Comparison of ENCODE assay signal across 8 mouse cellular contexts in genomic region chr9:40376711-40377410, GRCm38 (mm10).
DNase-seq lines count a peak whose midpoint lies in the region; ATAC-seq and TF ChIP-seq lines count a peak whose summit lies in the region.

No protein-coding gene starts in this region.

- ATAC-seq in heart, embryonic 15.5 days (replicated peaks; ENCODE audit: insufficient number of reproducible peaks, insufficient read depth, low FRiP score, low read depth) = no peak
- peak; percentile 21; the same call in 1 of the 2 replicates for ATAC-seq in hindbrain, embryonic 15.5 days (ENCODE audit: low FRiP score, low read depth)
- peak; percentile 21; the same call in 1 of the 2 replicates for ATAC-seq in midbrain, embryonic 14.5 days (ENCODE audit: low FRiP score, low TSS enrichment)
- no peak for ATAC-seq in erythroblast, adult 5-6 weeks (replicated peaks; ENCODE audit: low FRiP score, poor library complexity, severe bottlenecking)
- no peak for ATAC-seq in megakaryocyte progenitor cell, adult 5-6 weeks (replicated peaks; ENCODE audit: poor library complexity)

- no peaks in the 10 kb centered on the region for H3K27me3 ChIP-seq in heart, embryonic 15.5 days
- H3K27me3 ChIP-seq in hindbrain, embryonic 15.5 days = no peaks in the 10 kb centered on the region
- no peaks in the 10 kb centered on the region for H3K27me3 ChIP-seq in midbrain, embryonic 14.5 days (ENCODE audit: control insufficient read depth, insufficient read depth, low read length)

- peak overlapping the region; percentile 49 for H3K4me2 ChIP-seq in heart, embryonic 15.5 days
- H3K4me2 ChIP-seq in hindbrain, embryonic 15.5 days = peak overlapping the region; percentile 60
- peak overlapping the region; percentile 59 for H3K4me2 ChIP-seq in midbrain, embryonic 14.5 days (ENCODE audit: low read length)

- peak overlapping the region; percentile 25; the same call in 1 of the 2 replicates for H3K4me3 ChIP-seq in heart, embryonic 15.5 days
- H3K4me3 ChIP-seq in cortical plate, adult 2 months (ENCODE audit: insufficient read depth, low read length) = peak overlapping the region; percentile 82
- H3K4me3 ChIP-seq in hindbrain, embryonic 15.5 days = peak overlapping the region; percentile 38
- no peak overlapping the region for H3K4me3 ChIP-seq in midbrain, embryonic 14.5 days (replicated peaks; ENCODE audit: low read depth, low read length)

- H3K27ac ChIP-seq in heart, embryonic 15.5 days = no peak overlapping the region
- peak overlapping the region; percentile 13; the same call in 1 of the 2 replicates for H3K27ac ChIP-seq in cortical plate, adult 2 months (ENCODE audit: insufficient read depth, low read length)
- H3K27ac ChIP-seq in hindbrain, embryonic 15.5 days (replicated peaks) = no peak overlapping the region
- H3K27ac ChIP-seq in midbrain, embryonic 14.5 days (replicated peaks; ENCODE audit: low read depth, low read length) = no peak overlapping the region

- no peak for TF ChIP-seq CTCF in cortical plate, adult 2 months (IDR thresholded peaks at IDR 0.05; ENCODE audit: extremely low read depth, insufficient read depth, low read length)

- TF ChIP-seq POLR2A in cortical plate, adult 2 months (IDR thresholded peaks at IDR 0.05; ENCODE audit: extremely low read depth, insufficient read depth, low read length) = no peak

- DNase-seq in heart, postnatal 10 days = no peak
- DNase-seq in midbrain, embryonic 14.5 days = no peak
- DNase-seq in urinary bladder, adult 18-20 months (ENCODE audit: low spot score in 2 of 2) = no peak

- H3K9me3 ChIP-seq in heart, embryonic 15.5 days (replicated peaks) = no peaks in the 10 kb centered on the region
- H3K9me3 ChIP-seq in hindbrain, embryonic 15.5 days = no peaks in the 10 kb centered on the region
- no peaks in the 10 kb centered on the region for H3K9me3 ChIP-seq in midbrain, embryonic 14.5 days (ENCODE audit: control insufficient read depth, low read length)

- H3K36me3 ChIP-seq in heart, embryonic 15.5 days = no peaks in the 10 kb centered on the region
- H3K36me3 ChIP-seq in hindbrain, embryonic 15.5 days = no peaks in the 10 kb centered on the region
- H3K36me3 ChIP-seq in midbrain, embryonic 14.5 days (ENCODE audit: control insufficient read depth, insufficient read depth, low read length) = no peaks in the 10 kb centered on the region

- H3K9ac ChIP-seq in heart, embryonic 15.5 days = no peak overlapping the region
- H3K9ac ChIP-seq in hindbrain, embryonic 15.5 days = no peak overlapping the region; the same call in 1 of the 2 replicates
- no peak overlapping the region; the same call in 1 of the 2 replicates for H3K9ac ChIP-seq in midbrain, embryonic 14.5 days (replicated peaks; ENCODE audit: low read length)

- peaks cover 19% of the 10 kb centered on the region for H3K4me1 ChIP-seq in heart, embryonic 15.5 days (replicated peaks)
- H3K4me1 ChIP-seq in cortical plate, adult 2 months (ENCODE audit: control insufficient read depth, insufficient read depth, low read length) = peaks cover 6% of the 10 kb centered on the region
- peaks cover 36% of the 10 kb centered on the region for H3K4me1 ChIP-seq in hindbrain, embryonic 15.5 days (replicated peaks)
- H3K4me1 ChIP-seq in midbrain, embryonic 14.5 days (ENCODE audit: control insufficient read depth, insufficient read depth, low read length) = peaks cover 18% of the 10 kb centered on the region

- intact Hi-C loops in heart, postnatal 10 days (cut with DNase I) = no loop called here

- 67% methylated on average over 9 of the region's 9 CpGs for WGBS in heart, embryonic 15.5 days
- WGBS in hindbrain, embryonic 15.5 days = 68% methylated on average over 9 of the region's 9 CpGs
- 63% methylated on average over 9 of the region's 9 CpGs for WGBS in midbrain, embryonic 14.5 days

Comparison
In these comparisons a context has a peak if more than half of its experiments do, and no peak if none do; other contexts are left out.
1. ATAC-seq: peak in hindbrain, embryonic 15.5 days (single experiment) and midbrain, embryonic 14.5 days (single experiment); none in heart, embryonic 15.5 days (single experiment), erythroblast, adult 5-6 weeks (single experiment) and megakaryocyte progenitor cell, adult 5-6 weeks (single experiment).
2. Peak in every context shown above with its lines, with median percentiles within 50 percentile points of each other: H3K4me2 ChIP-seq.